In the genomic region with DNA sequence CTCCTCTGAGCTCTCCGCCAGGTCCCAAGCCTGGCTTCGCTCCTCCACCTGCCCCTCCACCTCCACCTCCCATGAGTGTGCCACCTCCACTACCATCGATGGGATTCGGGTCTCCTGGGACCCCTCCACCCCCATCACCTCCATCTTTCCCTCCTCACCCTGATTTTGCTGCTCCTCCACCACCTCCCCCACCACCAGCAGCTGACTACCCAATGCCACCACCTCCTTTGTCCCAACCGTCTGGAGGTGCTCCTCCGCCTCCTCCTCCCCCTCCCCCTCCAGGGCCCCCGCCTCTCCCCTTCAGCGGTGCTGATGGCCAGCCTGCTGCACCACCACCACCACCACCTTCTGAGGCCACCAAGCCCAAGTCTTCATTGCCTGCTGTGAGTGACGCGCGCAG, we compare ENCODE assay signal across 23 mouse cellular contexts. TPM values are rescaled to one million over a fixed set of nuclear protein-coding genes. Genes with fewer than 3 reads are reported as not detected.
DNase-seq lines count a peak whose midpoint lies in the region; ATAC-seq and TF ChIP-seq lines count a peak whose summit lies in the region.
"Had no signal": no experiment of that assay in that cellular context is flagged by ENCODE, and none has a peak within 500 bp of the region (broad histone marks: within the 10 kb centered on the region; RNA-seq: fewer than 3 reads in every experiment).

No protein-coding gene starts in this region.

- peak overlapping the region; percentile 21; the same call in 1 of the 2 replicates for H3K27ac ChIP-seq in intestine, postnatal 0 days (ENCODE audit: low read depth, low read length)
- H3K27ac ChIP-seq in intestine, embryonic 16.5 days (ENCODE audit: low read length), result no peak overlapping the region
- H3K27ac ChIP-seq in midbrain, embryonic 10.5 days (replicated peaks), result 0 out of 2 replicates have a peak overlapping the region, but pooled peaks have one; percentile 2
- H3K27ac ChIP-seq in midbrain, embryonic 11.5 days (ENCODE audit: low read depth, low read length), result no peak overlapping the region
- H3K27ac ChIP-seq in stomach, embryonic 16.5 days (ENCODE audit: low read length), result 0 out of 2 replicates have a peak overlapping the region, but pooled peaks have one; percentile 29
- H3K27ac ChIP-seq in stomach, postnatal 0 days (replicated peaks), result no peak overlapping the region

- no peak overlapping the region for H3K4me2 ChIP-seq in intestine, postnatal 0 days (replicated peaks; ENCODE audit: low read depth)
- no peak overlapping the region for H3K4me2 ChIP-seq in intestine, embryonic 16.5 days (ENCODE audit: low read depth, low read length)
- no peak overlapping the region for H3K4me2 ChIP-seq in midbrain, embryonic 11.5 days
- no peak overlapping the region for H3K4me2 ChIP-seq in stomach, embryonic 16.5 days (ENCODE audit: low read depth, low read length)
- no peak overlapping the region for H3K4me2 ChIP-seq in stomach, postnatal 0 days (replicated peaks; ENCODE audit: low read depth)

- TF ChIP-seq EP300 in stomach, postnatal 0 days (optimal IDR thresholded peaks at IDR 0.05), result no peak

- no peak overlapping the region for H3K9ac ChIP-seq in intestine, postnatal 0 days (ENCODE audit: low read depth, low read length)
- H3K9ac ChIP-seq in intestine, embryonic 16.5 days (ENCODE audit: low read depth, low read length), result no peak overlapping the region
- no peak overlapping the region for H3K9ac ChIP-seq in midbrain, embryonic 11.5 days (ENCODE audit: low read length)
- H3K9ac ChIP-seq in stomach, embryonic 16.5 days (ENCODE audit: low read length), result no peak overlapping the region
- no peak overlapping the region for H3K9ac ChIP-seq in stomach, postnatal 0 days (ENCODE audit: low read length)

- H3K4me3 ChIP-seq in intestine, postnatal 0 days (ENCODE audit: low read depth, low read length), result no peak overlapping the region
- no peak overlapping the region for H3K4me3 ChIP-seq in intestine, embryonic 16.5 days (ENCODE audit: low read length)
- H3K4me3 ChIP-seq in midbrain, embryonic 10.5 days, result no peak overlapping the region
- H3K4me3 ChIP-seq in midbrain, embryonic 11.5 days (ENCODE audit: low read depth, low read length), result no peak overlapping the region
- no peak overlapping the region for H3K4me3 ChIP-seq in stomach, embryonic 16.5 days (replicated peaks; ENCODE audit: low read length)
- no peak overlapping the region for H3K4me3 ChIP-seq in stomach, postnatal 0 days (ENCODE audit: low read depth, low read length)

- peaks cover 4% of the 10 kb centered on the region; the same call in 1 of the 2 replicates for H3K4me1 ChIP-seq in intestine, postnatal 0 days (replicated peaks; ENCODE audit: control insufficient read depth, insufficient read depth, low read length)
- H3K4me1 ChIP-seq in intestine, embryonic 16.5 days (ENCODE audit: control insufficient read depth, insufficient read depth, low read length), result peaks cover 35% of the 10 kb centered on the region
- H3K4me1 ChIP-seq in midbrain, embryonic 10.5 days, result peaks cover 62% of the 10 kb centered on the region
- peaks cover 30% of the 10 kb centered on the region for H3K4me1 ChIP-seq in midbrain, embryonic 11.5 days (ENCODE audit: control insufficient read depth, insufficient read depth, low read length)
- H3K4me1 ChIP-seq in stomach, embryonic 16.5 days (ENCODE audit: control insufficient read depth, insufficient read depth, low read length), result peaks cover 27% of the 10 kb centered on the region
- peaks cover 8% of the 10 kb centered on the region for H3K4me1 ChIP-seq in stomach, postnatal 0 days (replicated peaks; ENCODE audit: control insufficient read depth, insufficient read depth)

- H3K9me3 ChIP-seq in intestine, postnatal 0 days (ENCODE audit: control insufficient read depth), result no peaks in the 10 kb centered on the region
- no peaks in the 10 kb centered on the region for H3K9me3 ChIP-seq in intestine, embryonic 16.5 days (ENCODE audit: control insufficient read depth, low read length)
- H3K9me3 ChIP-seq in midbrain, embryonic 10.5 days (replicated peaks), result no peaks in the 10 kb centered on the region
- no peaks in the 10 kb centered on the region for H3K9me3 ChIP-seq in midbrain, embryonic 11.5 days (ENCODE audit: control insufficient read depth, low read length)
- H3K9me3 ChIP-seq in stomach, embryonic 16.5 days (replicated peaks; ENCODE audit: control insufficient read depth, low read length), result no peaks in the 10 kb centered on the region
- H3K9me3 ChIP-seq in stomach, postnatal 0 days (ENCODE audit: control insufficient read depth, low read length), result no peaks in the 10 kb centered on the region
- H3K9me3 ChIP-seq: G1E had no signal

- no peaks in the 10 kb centered on the region for H3K27me3 ChIP-seq in intestine, postnatal 0 days (replicated peaks; ENCODE audit: control insufficient read depth, insufficient read depth, low read length)
- no peaks in the 10 kb centered on the region for H3K27me3 ChIP-seq in intestine, embryonic 16.5 days (replicated peaks; ENCODE audit: control insufficient read depth, insufficient read depth, low read length)
- no peaks in the 10 kb centered on the region for H3K27me3 ChIP-seq in midbrain, embryonic 10.5 days (ENCODE audit: low read depth, poor library complexity, severe bottlenecking)
- H3K27me3 ChIP-seq in midbrain, embryonic 11.5 days (ENCODE audit: control insufficient read depth, insufficient read depth, low read length), result no peaks in the 10 kb centered on the region
- H3K27me3 ChIP-seq in stomach, embryonic 16.5 days (ENCODE audit: control insufficient read depth, insufficient read depth, low read length), result no peaks in the 10 kb centered on the region
- H3K27me3 ChIP-seq in stomach, postnatal 0 days (ENCODE audit: control insufficient read depth, insufficient read depth, low read length), result no peaks in the 10 kb centered on the region
- H3K27me3 ChIP-seq: CH12.LX, Patski had no signal

- DNase-seq in heart, adult 11 months, result peak; percentile 91
- no peak for DNase-seq in heart, adult 18-20 months
- DNase-seq in midbrain, embryonic 10.5 days (ENCODE audit: low spot score), result no peak
- DNase-seq in midbrain, embryonic 11.5 days (ENCODE audit: low spot score, missing footprints), result no peak
- no peak for DNase-seq in stomach, postnatal 0 days (ENCODE audit: low spot score)
- DNase-seq: adrenal gland, adult 2 months; adrenal gland, adult 8-10 months; adrenal gland, postnatal 10 days; adrenal gland, postnatal 14 days; adrenal gland, postnatal 25 days; adrenal gland, postnatal 36 days; B cell, adult 2 months; cerebellum, adult 11 months; cerebellum, adult 11-12 months had no signal

- TF ChIP-seq CTCF in intestine, postnatal 0 days (IDR thresholded peaks at IDR 0.05; ENCODE audit: low read depth), result no peak
- TF ChIP-seq CTCF in stomach, postnatal 0 days (IDR thresholded peaks at IDR 0.05; ENCODE audit: low read depth), result no peak

- H3K36me3 ChIP-seq in intestine, postnatal 0 days (ENCODE audit: control insufficient read depth, insufficient read depth), result peaks cover 64% of the 10 kb centered on the region
- peaks cover 10% of the 10 kb centered on the region for H3K36me3 ChIP-seq in intestine, embryonic 16.5 days (ENCODE audit: control insufficient read depth, insufficient read depth, low read length)
- H3K36me3 ChIP-seq in midbrain, embryonic 10.5 days, result peaks cover 75% of the 10 kb centered on the region
- H3K36me3 ChIP-seq in midbrain, embryonic 11.5 days (ENCODE audit: control insufficient read depth, insufficient read depth, low read length), result peaks cover 14% of the 10 kb centered on the region; the same call in 1 of the 2 replicates
- peaks cover 24% of the 10 kb centered on the region for H3K36me3 ChIP-seq in stomach, embryonic 16.5 days (ENCODE audit: control insufficient read depth, insufficient read depth, low read length)
- peaks cover 28% of the 10 kb centered on the region for H3K36me3 ChIP-seq in stomach, postnatal 0 days (ENCODE audit: control insufficient read depth, insufficient read depth, low read length)

- WGBS in intestine, postnatal 0 days, result 84% methylated on average over 11 of the region's 11 CpGs
- 87% methylated on average over 11 of the region's 11 CpGs for WGBS in intestine, embryonic 16.5 days
- WGBS in midbrain, embryonic 10.5 days, result 87% methylated on average over 10 of the region's 11 CpGs
- 90% methylated on average over 11 of the region's 11 CpGs for WGBS in midbrain, embryonic 11.5 days
- WGBS in stomach, embryonic 16.5 days, result 78% methylated on average over 11 of the region's 11 CpGs
- 91% methylated on average over 8 of the region's 11 CpGs for WGBS in stomach, postnatal 0 days

- no peak for ATAC-seq in intestine, postnatal 0 days
- ATAC-seq in intestine, embryonic 16.5 days, result no peak
- no peak for ATAC-seq in midbrain, embryonic 11.5 days (ENCODE audit: low FRiP score)
- no peak for ATAC-seq in stomach, embryonic 16.5 days (ENCODE audit: insufficient read depth, low FRiP score)
- ATAC-seq in stomach, postnatal 0 days (ENCODE audit: low FRiP score, low TSS enrichment), result no peak
- ATAC-seq: activated CD4-positive, CD25-positive, alpha-beta regulatory T cell, adult 4 months; CD4-positive, CD25-positive, alpha-beta regulatory T cell, adult 4 months; Patski had no signal

RNA-seq across cellular contexts. Expression of a gene that starts 17.4 kb away (rescaled TPM):
- total RNA-seq in heart, adult 18-20 months (2021), result not detected
- polyA plus RNA-seq in intestine, postnatal 0 days (2015; fragmentation: Nextera tagmentation; extraction: Ambion mirVana), result 0.58 and 0.94 TPM in 2 replicates
- 1.6 and 2.0 TPM in 2 replicates for polyA plus RNA-seq in intestine, embryonic 16.5 days (2015; fragmentation: Nextera tagmentation; extraction: Ambion mirVana)
- 0.99 and 1.7 TPM in 2 replicates for polyA plus RNA-seq in midbrain, embryonic 10.5 days (2016; fragmentation: Nextera tagmentation; extraction: Ambion mirVana)
- 0.23 and 0.47 TPM in 2 replicates for polyA plus RNA-seq in midbrain, embryonic 11.5 days (2014; fragmentation: Nextera tagmentation; extraction: Ambion mirVana)
- 9.2 and 9.5 TPM in 2 replicates for polyA plus RNA-seq in stomach, embryonic 16.5 days (2015; fragmentation: Nextera tagmentation; extraction: Ambion mirVana)
- polyA plus RNA-seq in stomach, postnatal 0 days (2015; fragmentation: Nextera tagmentation; extraction: Ambion mirVana), result 5.3 and 6.5 TPM in 2 replicates
- total RNA-seq: CH12.LX, G1E, MEL had no signal
- polyA plus RNA-seq: activated CD4-positive, CD25-positive, alpha-beta regulatory T cell, adult 4 months; G1E had no signal

RNA-seq across cellular contexts. Expression of a gene that starts 17.9 kb away (rescaled TPM):
- not detected for total RNA-seq in heart, adult 18-20 months (2021)
- polyA plus RNA-seq in intestine, postnatal 0 days (2015; fragmentation: Nextera tagmentation; extraction: Ambion mirVana), result 0.05 TPM in 1 of 2 replicates, not detected in the other
- polyA plus RNA-seq in intestine, embryonic 16.5 days (2015; fragmentation: Nextera tagmentation; extraction: Ambion mirVana), result 0.05 and 0.24 TPM in 2 replicates
- polyA plus RNA-seq in midbrain, embryonic 10.5 days (2016; fragmentation: Nextera tagmentation; extraction: Ambion mirVana), result 0.17 and 0.35 TPM in 2 replicates
- polyA plus RNA-seq in midbrain, embryonic 11.5 days (2014; fragmentation: Nextera tagmentation; extraction: Ambion mirVana), result 0.10 and 0.55 TPM in 2 replicates
- polyA plus RNA-seq in stomach, embryonic 16.5 days (2015; fragmentation: Nextera tagmentation; extraction: Ambion mirVana), result 0.12 TPM in 1 of 2 replicates, not detected in the other
- 0.11 and 0.19 TPM in 2 replicates for polyA plus RNA-seq in stomach, postnatal 0 days (2015; fragmentation: Nextera tagmentation; extraction: Ambion mirVana)
- total RNA-seq: adrenal gland, postnatal 25 days had no signal
- polyA plus RNA-seq: activated CD4-positive, CD25-positive, alpha-beta regulatory T cell, adult 4 months; CD4-positive, CD25-positive, alpha-beta regulatory T cell, adult 4 months had no signal

RNA-seq across cellular contexts. Expression of a gene that starts 46.1 kb away (rescaled TPM):
- 10 to 100 TPM; 22.5 to 30.1 TPM for total RNA-seq in heart, adult 18-20 months (2021)
- 1.8 TPM in 2 replicates for polyA plus RNA-seq in intestine, postnatal 0 days (2015; fragmentation: Nextera tagmentation; extraction: Ambion mirVana)
- polyA plus RNA-seq in intestine, embryonic 16.5 days (2015; fragmentation: Nextera tagmentation; extraction: Ambion mirVana), result 2.4 and 2.8 TPM in 2 replicates
- 2.6 and 3.0 TPM in 2 replicates for polyA plus RNA-seq in midbrain, embryonic 10.5 days (2016; fragmentation: Nextera tagmentation; extraction: Ambion mirVana)
- 1.3 and 2.0 TPM in 2 replicates for polyA plus RNA-seq in midbrain, embryonic 11.5 days (2014; fragmentation: Nextera tagmentation; extraction: Ambion mirVana)
- polyA plus RNA-seq in stomach, embryonic 16.5 days (2015; fragmentation: Nextera tagmentation; extraction: Ambion mirVana), result 17.1 and 21.0 TPM in 2 replicates
- 17.6 and 21.5 TPM in 2 replicates for polyA plus RNA-seq in stomach, postnatal 0 days (2015; fragmentation: Nextera tagmentation; extraction: Ambion mirVana)

Comparison
In these comparisons a context has a peak if more than half of its experiments do, and no peak if none do; other contexts are left out.
1. H3K27ac ChIP-seq: peak in intestine, postnatal 0 days (single experiment), midbrain, embryonic 10.5 days (single experiment) and stomach, embryonic 16.5 days (single experiment); none in intestine, embryonic 16.5 days (single experiment), midbrain, embryonic 11.5 days (single experiment) and stomach, postnatal 0 days (single experiment).